Mouse (Mus musculus) brain, adult 10 weeks (tissue): ENCODE results near the gene Abcf2. TPM values are rescaled to one million over a fixed set of nuclear protein-coding genes. Genes with fewer than 3 reads are reported as not detected.

Source experiments
- polyA plus RNA-seq: library from polyadenylated mRNA; stranded (reverse); fragments of 350-450 nt; fragmentation: Illumina TruSeq; extraction: RNeasy Lipid Tissue Mini Kit (QIAGEN cat#74804); gene quantifications from one replicate; pipeline ENCODE4 v1.2.3, GENCODE M21; 2015; ENCODE audit warnings: low read depth, low replicate concordance

Abcf2 gene
- polyA plus RNA-seq: 99.2 TPM

GRCm38 (mm10) chr5:24577183-24577929, at the start of gene Abcf2:
Gene Abcf2, minus strand, starts transcription at chr5:24577467.

GRCm38 (mm10) chr5:24623986-24624821, 46.9 kb upstream of the Abcf2 start, which contains the start of gene Smarcd3:
Gene Smarcd3, minus strand, starts transcription at chr5:24624411.

GRCm38 (mm10) chr5:24586547-24587199, 9.4 kb upstream of the Abcf2 start, which contains the start of gene Chpf2:
Gene Chpf2, plus strand, starts transcription at chr5:24586741.

GRCm38 (mm10) chr5:24556709-24557108, 20.6 kb downstream of the Abcf2 start, which contains the start of gene 4931409K22Rik:
Gene 4931409K22Rik, minus strand, starts transcription at chr5:24556809.

GRCm38 (mm10) chr5:24540387-24541143, 36.7 kb downstream of the Abcf2 start, which contains the start of gene Asb10:
Gene Asb10, minus strand, starts transcription at chr5:24540978.

GRCm38 (mm10) chr5:24526889-24527230, 50.4 kb downstream of the Abcf2 start, which contains the start of gene Gbx1:
Gene Gbx1, minus strand, starts transcription at chr5:24527202.

Other genes starting within 250 kb of the Abcf2 start
- gene Kcnh2, start 225.9 kb downstream of the Abcf2 start, polyA plus RNA-seq: 22.7 TPM
- gene Nos3, start 212.7 kb downstream of the Abcf2 start, polyA plus RNA-seq: 5.9 TPM
- 6.0 TPM for gene Atg9b, start 185.3 kb downstream of the Abcf2 start, polyA plus RNA-seq
- gene Abcb8, start 183.8 kb downstream of the Abcf2 start, polyA plus RNA-seq: 46.2 TPM
- 0.19 TPM for gene Asic3, start 164.1 kb downstream of the Abcf2 start, polyA plus RNA-seq
- 176 TPM for gene Cdk5, start 153.9 kb downstream of the Abcf2 start, polyA plus RNA-seq
- gene Slc4a2, start 153.6 kb downstream of the Abcf2 start, polyA plus RNA-seq: 30.8 TPM
- 114 TPM for gene Fastk, start 132.2 kb downstream of the Abcf2 start, polyA plus RNA-seq
- 35.1 TPM for gene Tmub1, start 129.6 kb downstream of the Abcf2 start, polyA plus RNA-seq
- 378 TPM for gene Agap3, start 125.3 kb downstream of the Abcf2 start, polyA plus RNA-seq
- 0.33 TPM for gene Gbx1, start 50.3 kb downstream of the Abcf2 start, polyA plus RNA-seq
- 0.24 TPM for gene Asb10, start 36.5 kb downstream of the Abcf2 start, polyA plus RNA-seq
- gene 4931409K22Rik, start 20.7 kb downstream of the Abcf2 start, polyA plus RNA-seq: not detected
- 25.9 TPM for gene Chpf2, start 9.3 kb upstream of the Abcf2 start, polyA plus RNA-seq
- gene Smarcd3, start 46.9 kb upstream of the Abcf2 start, polyA plus RNA-seq: 96.9 TPM
- 64.9 TPM for gene Nub1, start 108.1 kb upstream of the Abcf2 start, polyA plus RNA-seq
- 2.1 TPM for gene Wdr86, start 153.3 kb upstream of the Abcf2 start, polyA plus RNA-seq
- 2.5 TPM for gene Crygn, start 180.5 kb upstream of the Abcf2 start, polyA plus RNA-seq